Mouse (Mus musculus): ENCODE results near the gene Gm45140.

Gene Gm45140

GRCm38 (mm10) chr6:87799576-87799975 is 36.0 kb downstream of the Gm45140 start:
- DNase-seq (ENCODE audit: low spot score): no peak

GRCm38 (mm10) chr6:87797321-87797720 is 38.3 kb downstream of the Gm45140 start:
- no peak for DNase-seq (ENCODE audit: low spot score)

GRCm38 (mm10) chr6:87796251-87796880 is 39.2 kb downstream of the Gm45140 start:
- no peak for DNase-seq (ENCODE audit: low spot score)

- no peak for DNase-seq (ENCODE audit: low spot score)
Measured at GRCm38 (mm10) chr6:87795385-87796150, 40.0 kb downstream of the Gm45140 start.

GRCm38 (mm10) chr6:87793821-87794510 is 41.6 kb downstream of the Gm45140 start:
- DNase-seq (ENCODE audit: low spot score): no peak

GRCm38 (mm10) chr6:87791826-87792225 is 43.8 kb downstream of the Gm45140 start:
- DNase-seq (ENCODE audit: low spot score): no peak

- no peak for DNase-seq (ENCODE audit: low spot score)
Measured at GRCm38 (mm10) chr6:87790779-87791480, 44.7 kb downstream of the Gm45140 start.

- no peak for DNase-seq (ENCODE audit: low spot score)
Measured at GRCm38 (mm10) chr6:87789791-87790190, 45.8 kb downstream of the Gm45140 start.

- DNase-seq (ENCODE audit: low spot score): no peak
Measured at GRCm38 (mm10) chr6:87788896-87789587, 46.6 kb downstream of the Gm45140 start.

- DNase-seq (ENCODE audit: low spot score): no peak
Measured at GRCm38 (mm10) chr6:87788266-87788895, 47.2 kb downstream of the Gm45140 start.

- DNase-seq (ENCODE audit: low spot score): no peak
Measured at GRCm38 (mm10) chr6:87787108-87787890, 48.3 kb downstream of the Gm45140 start.

- DNase-seq (ENCODE audit: low spot score): no peak
Measured at GRCm38 (mm10) chr6:87786621-87787020, 49.0 kb downstream of the Gm45140 start.

- DNase-seq (ENCODE audit: low spot score): no peak
Measured at GRCm38 (mm10) chr6:87784033-87784432, 51.6 kb downstream of the Gm45140 start.

- DNase-seq (ENCODE audit: low spot score): no peak
Measured at GRCm38 (mm10) chr6:87780546-87781301, 54.9 kb downstream of the Gm45140 start.

GRCm38 (mm10) chr6:87779174-87780165 is 56.1 kb downstream of the Gm45140 start:
- DNase-seq (ENCODE audit: low spot score): no peak

- DNase-seq (ENCODE audit: low spot score): no peak
Measured at GRCm38 (mm10) chr6:87778294-87779173, 57.1 kb downstream of the Gm45140 start.

- DNase-seq (ENCODE audit: low spot score): no peak
Measured at GRCm38 (mm10) chr6:87777842-87778241, 57.8 kb downstream of the Gm45140 start, which contains the start of gene Gp9. Gene Gp9, plus strand, starts transcription at chr6:87778072.
